Mouse (Mus musculus): Measurements from ENCODE around the gene Kdf1.

The Kdf1 gene

GRCm38 (mm10) chr4:133553448-133554330 lies 34.9 kb downstream of the Kdf1 start:
- DNase-seq (ENCODE audit: low read depth), result no peak

GRCm38 (mm10) chr4:133557041-133557717 lies 38.4 kb downstream of the Kdf1 start:
- no peak for DNase-seq (ENCODE audit: low read depth)

- DNase-seq (ENCODE audit: low read depth), result no peak
Observed at GRCm38 (mm10) chr4:133559846-133560245, 41.1 kb downstream of the Kdf1 start.

GRCm38 (mm10) chr4:133561622-133562021 lies 42.9 kb downstream of the Kdf1 start:
- no peak for DNase-seq (ENCODE audit: low read depth)

- DNase-seq (ENCODE audit: low read depth), result no peak
Observed at GRCm38 (mm10) chr4:133563123-133563571, 44.4 kb downstream of the Kdf1 start.

- DNase-seq (ENCODE audit: low read depth), result no peak
Observed at GRCm38 (mm10) chr4:133567251-133567650, 48.5 kb downstream of the Kdf1 start.

- DNase-seq (ENCODE audit: low read depth), result no peak
Observed at GRCm38 (mm10) chr4:133569291-133570065, 50.7 kb downstream of the Kdf1 start.

GRCm38 (mm10) chr4:133570066-133570466 lies 51.3 kb downstream of the Kdf1 start:
- DNase-seq (ENCODE audit: low read depth), result peak; percentile 74

GRCm38 (mm10) chr4:133574070-133574842 lies 55.5 kb downstream of the Kdf1 start, which contains the start of gene Gpatch3:
Gene Gpatch3, plus strand, starts transcription at chr4:133574745.
- peak; percentile 93 for DNase-seq (ENCODE audit: low read depth)

GRCm38 (mm10) chr4:133574843-133575202 lies 56.1 kb downstream of the Kdf1 start:
- no peak for DNase-seq (ENCODE audit: low read depth)

GRCm38 (mm10) chr4:133577983-133578382 lies 59.2 kb downstream of the Kdf1 start:
- no peak for DNase-seq (ENCODE audit: low read depth)

Measured in NIH3T3 (cell line).